Mouse (Mus musculus): Measurements from ENCODE around the gene Dnajb5.

GRCm38 (mm10) chr4:42969304-42969703 is 19.7 kb downstream of the Dnajb5 start, which contains the start of gene 1700022I11Rik:
- TF ChIP-seq CTCF (IDR thresholded peaks at IDR 0.05; ENCODE audit: extremely low read depth, insufficient read depth, insufficient read length, insufficient replicate concordance) = no peak
- TF ChIP-seq POLR2A (IDR thresholded peaks at IDR 0.05; ENCODE audit: low read depth, low read length) = no peak

Data from spleen, adult 2 months (tissue).